Mouse (Mus musculus): ENCODE measurements at regions not wholly inside any gene's neighbourhood (a gene's known extent, or its start where the extent isn't known, plus 50 kb on each side); places are given as distances from the start of the nearest gene placed in this dataset.

GRCm38 (mm10) chr8:11999736-12000458 is 159.6 kb downstream of the Tex29 start:
- no peak overlapping the region for H3K4me2 ChIP-seq
- no peak overlapping the region for H3K9ac ChIP-seq
- H3K27me3 ChIP-seq = peaks cover 93% of the 10 kb centered on the region
- H3K36me3 ChIP-seq = no peaks in the 10 kb centered on the region
- H3K4me1 ChIP-seq (replicated peaks) = peaks cover 24% of the 10 kb centered on the region
- ATAC-seq (ENCODE audit: low FRiP score) = peak; percentile 68; the same call in 1 of the 2 replicates
- 21% methylated on average over 23 of the region's 23 CpGs for WGBS
- H3K27ac ChIP-seq = no peak overlapping the region
- no peak overlapping the region for H3K4me3 ChIP-seq
- no peaks in the 10 kb centered on the region for H3K9me3 ChIP-seq

DNA sequence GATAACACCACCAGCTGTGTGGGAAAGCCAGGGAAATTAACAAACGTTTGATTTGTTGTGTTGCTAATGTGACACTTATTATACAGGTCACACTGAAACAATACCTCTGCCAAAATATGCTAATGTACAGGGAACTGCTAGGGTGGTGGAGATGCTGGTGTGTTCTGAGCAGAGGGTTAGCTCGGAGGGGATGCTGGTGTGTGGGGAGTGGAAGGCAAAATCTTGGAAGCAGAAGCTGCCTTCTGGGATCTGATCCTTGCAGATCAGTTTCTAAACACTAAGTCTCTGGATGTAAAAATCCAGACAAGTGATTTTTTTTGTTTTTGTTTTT is 160.2 kb downstream of the Tex29 start:
- Histone ChIP-seq H3K36me3 (no peaks in the 10 kb centered on the region), H3K4me1 (replicated peaks) (peaks cover 24% of the 10 kb centered on the region), H3K4me2 (no peak overlapping the region), H3K27me3 (peaks cover 87% of the 10 kb centered on the region), H3K9me3 (no peaks in the 10 kb centered on the region), H3K4me3 (no peak overlapping the region), H3K27ac (no peak overlapping the region), H3K9ac (no peak overlapping the region)
- ATAC-seq (ENCODE audit: low FRiP score) = 0 out of 2 replicates have a peak, but pooled peaks have one; percentile 11
- WGBS = 7% methylated on average over 2 of the region's 2 CpGs

DNA sequence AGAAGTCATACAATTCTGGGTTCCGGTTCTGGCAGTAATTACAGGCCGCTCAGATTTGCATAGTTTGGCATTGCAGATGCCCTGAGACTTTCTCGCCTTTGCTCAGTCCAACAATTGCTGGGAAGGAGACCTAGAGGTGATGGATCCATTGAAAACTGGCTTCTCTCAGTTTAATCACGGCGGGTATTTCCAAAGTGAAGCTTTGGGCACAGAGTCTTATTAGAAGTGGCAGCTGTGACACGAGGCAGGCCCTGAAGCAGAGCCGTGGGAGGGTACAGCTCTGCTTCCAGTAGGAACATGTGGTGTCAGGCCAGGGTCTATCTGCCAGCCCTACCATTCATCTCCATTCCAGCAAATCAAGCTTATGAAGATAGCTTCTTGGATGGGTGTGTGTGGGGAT is 164.0 kb downstream of the Tex29 start:
- 69% methylated on average over 7 of the region's 7 CpGs for WGBS

DNA sequence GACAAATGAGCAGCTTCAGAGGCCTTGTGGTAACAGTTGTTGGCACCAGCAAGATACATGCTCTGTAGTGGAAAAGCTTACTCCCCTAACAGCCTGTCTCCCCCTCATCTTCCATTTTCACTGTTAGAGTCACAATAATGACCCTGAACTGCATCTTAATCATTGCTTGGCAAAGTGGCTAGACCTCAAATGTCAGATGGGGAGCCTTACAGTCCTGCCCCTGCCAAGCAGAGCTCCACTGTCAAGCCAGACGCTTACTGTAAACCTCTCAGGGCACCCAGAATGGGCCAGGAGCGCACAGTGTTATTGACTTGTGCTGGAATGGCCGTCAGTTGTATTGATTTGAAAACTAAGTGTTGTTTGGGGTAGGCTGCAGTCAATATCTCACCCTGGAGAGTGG is 172.5 kb downstream of the Tex29 start:
- ATAC-seq (ENCODE audit: low FRiP score) = no peak
- no peak overlapping the region for H3K4me3 ChIP-seq
- WGBS = 82% methylated on average over 3 of the region's 3 CpGs

More for the DNA sequence above, 164.0 kb downstream of the Tex29 start:
- Histone ChIP-seq H3K9ac (no peak overlapping the region), H3K9me3 (no peaks in the 10 kb centered on the region), H3K36me3 (no peaks in the 10 kb centered on the region), H3K4me1 (replicated peaks) (peaks cover 24% of the 10 kb centered on the region), H3K27ac (no peak overlapping the region), H3K4me3 (no peak overlapping the region), H3K27me3 (peaks cover 79% of the 10 kb centered on the region), H3K4me2 (no peak overlapping the region)
- ATAC-seq (ENCODE audit: low FRiP score) = no peak

DNA sequence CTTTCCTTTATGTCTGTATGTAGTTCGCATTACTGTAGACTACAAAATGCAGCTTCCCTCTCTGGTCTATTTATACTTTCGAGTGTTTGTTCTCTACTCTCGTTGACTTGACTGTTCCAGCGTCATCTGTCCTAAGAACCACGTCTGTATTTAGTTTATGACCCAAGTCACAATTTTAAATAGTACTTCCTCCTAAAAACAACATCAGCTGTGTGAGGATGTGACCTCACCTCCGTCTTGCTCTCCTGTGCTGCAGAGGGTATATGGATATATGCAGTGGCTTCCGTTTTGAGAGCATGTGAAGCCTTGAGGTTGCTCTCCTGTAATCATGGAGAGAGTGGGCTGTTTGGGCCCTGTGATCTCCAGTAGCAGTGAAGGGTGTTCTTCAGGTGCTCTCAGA is 177.5 kb downstream of the Tex29 start:
- ATAC-seq (ENCODE audit: low FRiP score) = no peak
- Histone ChIP-seq H3K4me1 (replicated peaks) (no peaks in the 10 kb centered on the region; the same call in 1 of the 2 replicates), H3K27ac (no peak overlapping the region), H3K36me3 (no peaks in the 10 kb centered on the region), H3K27me3 (peaks cover 69% of the 10 kb centered on the region), H3K4me3 (no peak overlapping the region), H3K4me2 (no peak overlapping the region), H3K9ac (no peak overlapping the region), H3K9me3 (no peaks in the 10 kb centered on the region)
- 89% methylated on average over 7 of the region's 7 CpGs for WGBS

More for the DNA sequence above, 172.5 kb downstream of the Tex29 start:
- no peak overlapping the region for H3K9ac ChIP-seq
- H3K4me1 ChIP-seq (replicated peaks) = peaks cover 3% of the 10 kb centered on the region; the same call in 1 of the 2 replicates
- no peak overlapping the region for H3K27ac ChIP-seq
- H3K9me3 ChIP-seq = no peaks in the 10 kb centered on the region
- H3K36me3 ChIP-seq = no peaks in the 10 kb centered on the region
- H3K27me3 ChIP-seq = peaks cover 80% of the 10 kb centered on the region
- no peak overlapping the region for H3K4me2 ChIP-seq

DNA sequence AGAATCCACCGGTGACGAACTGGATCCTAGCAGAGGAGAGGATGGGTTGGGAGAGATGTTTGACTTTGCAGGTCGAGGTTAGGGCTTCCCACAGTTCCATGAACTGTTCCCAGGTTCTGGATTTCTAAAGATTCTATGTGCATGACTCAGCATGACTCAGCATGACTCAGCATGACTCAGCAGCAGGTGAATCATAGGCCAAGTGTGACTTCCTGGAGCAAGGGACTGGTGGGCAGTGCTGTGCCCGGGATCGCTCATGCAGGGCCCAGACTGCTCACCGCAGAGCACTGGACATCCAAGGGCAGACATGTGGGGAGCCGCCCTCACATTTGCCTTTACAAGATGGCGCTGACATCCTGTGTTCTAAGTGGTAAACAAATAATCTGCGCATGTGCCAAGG is 179.0 kb downstream of the Tex29 start:
- Histone ChIP-seq H3K9ac (no peak overlapping the region), H3K4me1 (replicated peaks) (no peaks in the 10 kb centered on the region), H3K4me3 (no peak overlapping the region), H3K9me3 (no peaks in the 10 kb centered on the region), H3K4me2 (no peak overlapping the region), H3K27me3 (peaks cover 71% of the 10 kb centered on the region), H3K27ac (no peak overlapping the region), H3K36me3 (no peaks in the 10 kb centered on the region)
- no peak for ATAC-seq (ENCODE audit: low FRiP score)
- 95% methylated on average over 9 of the region's 9 CpGs for WGBS

DNA sequence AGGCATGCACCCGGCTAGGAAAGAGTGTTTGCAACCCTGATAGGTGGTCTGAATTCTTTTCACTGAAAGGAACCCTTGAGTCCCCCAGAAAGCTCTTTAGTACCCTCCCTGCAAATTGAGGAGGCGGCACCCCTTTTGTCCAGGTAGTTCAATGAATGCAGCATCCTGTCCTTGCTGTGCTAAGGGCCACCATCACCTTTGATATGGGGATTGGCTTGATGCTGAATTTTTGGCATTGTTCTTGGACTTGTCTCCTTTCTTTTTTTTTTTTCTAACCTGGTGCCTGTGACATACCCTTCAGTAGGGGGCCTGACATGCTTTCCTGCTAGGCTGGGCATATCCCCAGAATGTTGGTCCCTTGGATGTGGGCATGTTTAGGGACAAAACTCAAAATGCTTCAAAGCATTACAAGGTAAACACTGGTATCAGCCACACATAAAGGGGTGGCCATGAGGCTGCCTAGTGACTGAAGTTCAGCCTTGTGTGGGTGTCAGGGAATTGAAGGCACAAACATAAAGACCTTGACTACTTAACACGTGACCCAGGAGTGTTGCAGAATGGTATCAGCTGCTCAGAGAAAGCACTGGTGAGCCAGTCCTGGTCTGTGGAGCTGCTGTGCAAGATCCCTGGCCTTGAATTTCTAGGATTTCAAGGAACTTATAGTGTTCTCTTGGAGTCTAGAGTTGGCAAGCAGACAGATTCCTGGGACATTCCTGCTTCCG is 183.6 kb downstream of the Tex29 start:
- H3K4me2 ChIP-seq = no peak overlapping the region
- peaks cover 77% of the 10 kb centered on the region for H3K27me3 ChIP-seq
- WGBS = 77% methylated on average over 4 of the region's 4 CpGs
- no peak for ATAC-seq (ENCODE audit: low FRiP score)
- no peaks in the 10 kb centered on the region for H3K4me1 ChIP-seq (replicated peaks)
- H3K9me3 ChIP-seq = no peaks in the 10 kb centered on the region
- H3K36me3 ChIP-seq = no peaks in the 10 kb centered on the region
- no peak overlapping the region for H3K4me3 ChIP-seq
- no peak overlapping the region for H3K27ac ChIP-seq
- H3K9ac ChIP-seq = no peak overlapping the region

- peaks cover 32% of the 10 kb centered on the region for H3K4me1 ChIP-seq (replicated peaks)
- H3K9ac ChIP-seq = no peak overlapping the region
- WGBS = 29% methylated on average over 22 of the region's 22 CpGs
- peak overlapping the region; percentile 32 for H3K4me2 ChIP-seq
- no peaks in the 10 kb centered on the region for H3K9me3 ChIP-seq
- H3K4me3 ChIP-seq = no peak overlapping the region
- H3K27ac ChIP-seq = no peak overlapping the region
- no peaks in the 10 kb centered on the region for H3K36me3 ChIP-seq
- ATAC-seq (ENCODE audit: low FRiP score) = peak; percentile 91
- H3K27me3 ChIP-seq = peaks cover 81% of the 10 kb centered on the region
These were observed 190.3 kb downstream of the Tex29 start for GRCm38 (mm10) chr8:12030363-12031116.

GRCm38 (mm10) chr8:12031796-12032195 is 191.5 kb downstream of the Tex29 start:
- Histone ChIP-seq H3K27me3 (peaks cover 83% of the 10 kb centered on the region), H3K4me3 (no peak overlapping the region), H3K4me1 (replicated peaks) (peaks cover 32% of the 10 kb centered on the region), H3K9me3 (no peaks in the 10 kb centered on the region), H3K9ac (no peak overlapping the region), H3K4me2 (no peak overlapping the region), H3K36me3 (no peaks in the 10 kb centered on the region), H3K27ac (no peak overlapping the region)
- WGBS = 74% methylated on average over 3 of the region's 3 CpGs
- no peak for ATAC-seq (ENCODE audit: low FRiP score)

DNA sequence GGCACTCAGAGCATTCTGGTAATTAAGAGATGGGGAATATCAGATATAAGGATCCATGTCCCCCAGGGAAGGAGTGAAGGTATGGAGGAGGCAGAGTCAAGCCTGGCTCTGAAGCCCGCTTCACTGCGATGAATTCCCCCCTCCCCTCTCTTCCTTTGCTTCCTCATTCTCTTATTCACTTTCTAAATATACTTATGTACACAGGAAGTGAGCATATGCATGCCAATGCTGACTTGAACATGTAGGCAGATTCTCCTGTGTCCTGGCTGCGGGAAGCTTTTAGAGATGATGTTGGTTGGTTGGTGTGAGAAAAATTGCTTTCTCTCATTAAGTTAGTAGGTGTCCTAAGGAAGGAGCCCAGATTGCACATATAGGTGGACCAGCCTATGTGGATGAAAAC is 192.1 kb downstream of the Tex29 start:
- Histone ChIP-seq H3K4me3 (no peak overlapping the region), H3K9me3 (no peaks in the 10 kb centered on the region), H3K27me3 (peaks cover 79% of the 10 kb centered on the region), H3K27ac (no peak overlapping the region), H3K9ac (no peak overlapping the region), H3K4me1 (replicated peaks) (peaks cover 32% of the 10 kb centered on the region), H3K4me2 (no peak overlapping the region), H3K36me3 (no peaks in the 10 kb centered on the region)
- WGBS = 95% methylated on average over 3 of the region's 3 CpGs
- no peak for ATAC-seq (ENCODE audit: low FRiP score)

GRCm38 (mm10) chr8:12036349-12036748 is 196.1 kb downstream of the Tex29 start:
- Histone ChIP-seq H3K9ac (no peak overlapping the region), H3K27me3 (peaks cover 89% of the 10 kb centered on the region), H3K9me3 (no peaks in the 10 kb centered on the region), H3K4me1 (replicated peaks) (peaks cover 14% of the 10 kb centered on the region), H3K4me3 (no peak overlapping the region), H3K27ac (no peak overlapping the region), H3K4me2 (no peak overlapping the region), H3K36me3 (no peaks in the 10 kb centered on the region)
- WGBS = 85% methylated on average over 3 of the region's 3 CpGs
- no peak for ATAC-seq (ENCODE audit: low FRiP score)

- H3K9ac ChIP-seq = no peak overlapping the region
- no peak for ATAC-seq (ENCODE audit: low FRiP score)
- H3K36me3 ChIP-seq = no peaks in the 10 kb centered on the region
- H3K9me3 ChIP-seq = no peaks in the 10 kb centered on the region
- peaks cover 86% of the 10 kb centered on the region for H3K27me3 ChIP-seq
- H3K4me2 ChIP-seq = no peak overlapping the region
- H3K4me1 ChIP-seq (replicated peaks) = peaks cover 6% of the 10 kb centered on the region
- H3K27ac ChIP-seq = no peak overlapping the region
- 79% methylated on average over 3 of the region's 3 CpGs for WGBS
- H3K4me3 ChIP-seq = no peak overlapping the region
These were observed 200.7 kb downstream of the Tex29 start for GRCm38 (mm10) chr8:12040924-12041323.

Measured in hindbrain, embryonic 13.5 days (tissue).